Mouse (Mus musculus): ENCODE data around the gene Ptpn4. TPM values are rescaled to one million over a fixed set of nuclear protein-coding genes. Genes with fewer than 3 reads are reported as not detected.

The Ptpn4 gene
- polyA plus RNA-seq, 1 experiment = 1.0 TPM

DNA sequence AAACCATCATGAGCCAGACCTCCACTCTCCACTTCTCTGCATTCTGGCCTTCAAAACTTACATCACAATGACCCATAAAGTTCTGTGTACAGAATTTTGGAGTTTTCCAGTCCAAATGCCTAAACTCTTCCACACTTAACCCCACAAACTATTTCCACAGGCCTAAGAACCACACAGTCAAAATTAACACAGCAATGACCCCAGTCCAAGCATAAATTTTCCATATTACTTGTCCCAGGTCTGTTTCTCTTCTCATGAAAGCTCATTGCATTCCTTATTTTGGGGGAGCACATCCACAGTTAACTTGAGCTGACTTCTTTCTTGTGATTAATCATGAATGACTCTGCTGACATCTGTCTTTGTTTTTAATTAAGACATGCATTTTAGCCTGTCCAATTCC is 101.7 kb downstream of the Ptpn4 start:
- no peaks in the 10 kb centered on the region for H3K79me3 ChIP-seq (ENCODE audit: low read depth)
- no peaks in the 10 kb centered on the region for H3K79me2 ChIP-seq (ENCODE audit: control insufficient read depth, insufficient read depth)
- H3K36me3 ChIP-seq (ENCODE audit: control insufficient read depth, insufficient read depth) = peaks cover 18% of the 10 kb centered on the region
- no peaks in the 10 kb centered on the region for H3K27me3 ChIP-seq (ENCODE audit: control insufficient read depth, insufficient read depth, insufficient read length)
- H3K4me3 ChIP-seq (ENCODE audit: insufficient read depth, poor library complexity, severe bottlenecking) = no peak overlapping the region
- TF ChIP-seq USF1 (IDR thresholded peaks at IDR 0.05; ENCODE audit: low read depth) (no peak), MYOG (IDR thresholded peaks at IDR 0.05; ENCODE audit: control insufficient read depth, extremely low read depth, insufficient read length) (no peak), CTCF (IDR thresholded peaks at IDR 0.05; ENCODE audit: control insufficient read depth, insufficient read depth, insufficient read length) (no peak), FOSL1 (IDR thresholded peaks at IDR 0.05; ENCODE audit: insufficient read depth, low read length, poor library complexity, severe bottlenecking) (no peak), MAX (IDR thresholded peaks at IDR 0.05) (no peak), CEBPB (IDR thresholded peaks at IDR 0.05; ENCODE audit: low read depth) (no peak), MYOD1 (IDR thresholded peaks at IDR 0.05; ENCODE audit: control insufficient read depth, insufficient read length, low read depth) (no peak)
- no peak overlapping the region for H3ac ChIP-seq (ENCODE audit: control insufficient read depth, insufficient read length, low read depth)

DNA sequence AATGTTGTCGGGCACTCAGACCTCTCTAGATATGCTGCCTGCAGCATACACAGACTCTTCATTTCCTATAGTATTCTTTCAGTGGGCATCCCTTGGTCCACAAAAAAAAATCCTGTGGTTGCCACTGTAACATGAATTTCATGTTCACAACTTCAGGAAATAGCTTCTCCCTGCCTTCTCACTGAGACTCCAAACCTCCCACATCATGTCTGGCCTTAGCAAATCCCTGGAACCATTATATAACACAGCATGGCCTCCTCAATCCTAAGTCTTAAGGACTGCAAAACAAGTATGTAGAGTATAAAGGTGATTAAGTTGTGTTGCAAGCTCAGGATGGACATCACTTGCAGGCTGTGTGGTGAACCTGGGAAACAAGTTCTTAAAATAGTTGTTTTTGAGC is 102.6 kb downstream of the Ptpn4 start:
- Histone ChIP-seq H3K27me3 (ENCODE audit: control insufficient read depth, insufficient read depth, insufficient read length) (no peaks in the 10 kb centered on the region), H3ac (ENCODE audit: control insufficient read depth, insufficient read length, low read depth) (no peak overlapping the region), H3K79me3 (ENCODE audit: low read depth) (no peaks in the 10 kb centered on the region), H3K36me3 (ENCODE audit: control insufficient read depth, insufficient read depth) (peaks cover 9% of the 10 kb centered on the region), H3K4me3 (ENCODE audit: insufficient read depth, poor library complexity, severe bottlenecking) (no peak overlapping the region), H3K79me2 (ENCODE audit: control insufficient read depth, insufficient read depth) (no peaks in the 10 kb centered on the region)
- TF ChIP-seq MYOG (IDR thresholded peaks at IDR 0.05; ENCODE audit: control insufficient read depth, extremely low read depth, insufficient read length) (no peak), CEBPB (IDR thresholded peaks at IDR 0.05; ENCODE audit: low read depth) (no peak), MYOD1 (IDR thresholded peaks at IDR 0.05; ENCODE audit: control insufficient read depth, insufficient read length, low read depth) (no peak), USF1 (IDR thresholded peaks at IDR 0.05; ENCODE audit: low read depth) (no peak)

- H3ac ChIP-seq (ENCODE audit: control insufficient read depth, insufficient read length, low read depth) = no peak overlapping the region
Observed at GRCm38 (mm10) chr1:119731166-119731565, 106.2 kb downstream of the Ptpn4 start.

DNA sequence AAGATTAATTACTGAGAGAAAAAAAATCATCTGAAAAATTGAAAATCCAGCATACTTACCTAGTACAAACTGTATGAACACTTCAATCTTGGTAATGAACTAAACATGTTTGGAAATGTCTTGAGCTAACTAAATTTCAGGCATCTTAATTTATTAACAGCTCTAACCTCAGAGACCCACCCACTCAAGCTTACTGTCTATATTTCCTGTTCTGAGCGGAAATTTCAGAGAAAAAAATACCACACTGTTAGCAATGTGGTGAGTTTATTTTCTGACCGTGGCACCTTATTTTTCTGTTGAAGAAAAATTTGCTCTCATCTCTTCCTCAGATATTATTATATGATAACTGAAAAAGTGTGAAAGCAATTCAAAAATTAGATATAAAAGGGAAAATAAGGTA is 124.4 kb downstream of the Ptpn4 start:
- H3K79me3 ChIP-seq (ENCODE audit: low read depth) = no peaks in the 10 kb centered on the region
- TF ChIP-seq CEBPB (IDR thresholded peaks at IDR 0.05; ENCODE audit: low read depth) = no peak
- no peak for TF ChIP-seq MAX (IDR thresholded peaks at IDR 0.05)
- TF ChIP-seq FOSL1 (IDR thresholded peaks at IDR 0.05; ENCODE audit: insufficient read depth, low read length, poor library complexity, severe bottlenecking) = no peak
- no peak for TF ChIP-seq CTCF (IDR thresholded peaks at IDR 0.05; ENCODE audit: control insufficient read depth, insufficient read depth, insufficient read length)
- TF ChIP-seq USF1 (IDR thresholded peaks at IDR 0.05; ENCODE audit: low read depth) = no peak
- TF ChIP-seq MYOG (IDR thresholded peaks at IDR 0.05; ENCODE audit: control insufficient read depth, extremely low read depth, insufficient read length) = no peak
- TF ChIP-seq MYOD1 (IDR thresholded peaks at IDR 0.05; ENCODE audit: control insufficient read depth, insufficient read length, low read depth) = no peak

More at GRCm38 (mm10) chr1:119731166-119731565, 106.2 kb downstream of the Ptpn4 start:
- Histone ChIP-seq H3K4me3 (ENCODE audit: insufficient read depth, poor library complexity, severe bottlenecking) (no peak overlapping the region), H3K79me2 (ENCODE audit: control insufficient read depth, insufficient read depth) (no peaks in the 10 kb centered on the region), H3K27me3 (ENCODE audit: control insufficient read depth, insufficient read depth, insufficient read length) (no peaks in the 10 kb centered on the region), H3K79me3 (ENCODE audit: low read depth) (no peaks in the 10 kb centered on the region), H3K36me3 (ENCODE audit: control insufficient read depth, insufficient read depth) (no peaks in the 10 kb centered on the region)
- TF ChIP-seq FOSL1 (IDR thresholded peaks at IDR 0.05; ENCODE audit: insufficient read depth, low read length, poor library complexity, severe bottlenecking) (no peak), MYOD1 (IDR thresholded peaks at IDR 0.05; ENCODE audit: control insufficient read depth, insufficient read length, low read depth) (no peak), CEBPB (IDR thresholded peaks at IDR 0.05; ENCODE audit: low read depth) (no peak), USF1 (IDR thresholded peaks at IDR 0.05; ENCODE audit: low read depth) (no peak), CTCF (IDR thresholded peaks at IDR 0.05; ENCODE audit: control insufficient read depth, insufficient read depth, insufficient read length) (no peak), MYOG (IDR thresholded peaks at IDR 0.05; ENCODE audit: control insufficient read depth, extremely low read depth, insufficient read length) (no peak), MAX (IDR thresholded peaks at IDR 0.05) (no peak)

GRCm38 (mm10) chr1:119706471-119707217 is 130.8 kb downstream of the Ptpn4 start:
- no peak overlapping the region for H3K4me3 ChIP-seq (ENCODE audit: insufficient read depth, poor library complexity, severe bottlenecking)
- no peak overlapping the region for H3ac ChIP-seq (ENCODE audit: control insufficient read depth, insufficient read length, low read depth)
- no peaks in the 10 kb centered on the region for H3K27me3 ChIP-seq (ENCODE audit: control insufficient read depth, insufficient read depth, insufficient read length)
- H3K79me2 ChIP-seq (ENCODE audit: control insufficient read depth, insufficient read depth) = no peaks in the 10 kb centered on the region
- no peak for TF ChIP-seq MYOG (IDR thresholded peaks at IDR 0.05; ENCODE audit: control insufficient read depth, extremely low read depth, insufficient read length)
- peaks cover 8% of the 10 kb centered on the region for H3K36me3 ChIP-seq (ENCODE audit: control insufficient read depth, insufficient read depth)
- no peaks in the 10 kb centered on the region for H3K79me3 ChIP-seq (ENCODE audit: low read depth)

More for the DNA sequence above, 124.4 kb downstream of the Ptpn4 start:
- no peak overlapping the region for H3K4me3 ChIP-seq (ENCODE audit: insufficient read depth, poor library complexity, severe bottlenecking)
- no peaks in the 10 kb centered on the region for H3K79me2 ChIP-seq (ENCODE audit: control insufficient read depth, insufficient read depth)
- H3K36me3 ChIP-seq (ENCODE audit: control insufficient read depth, insufficient read depth) = no peaks in the 10 kb centered on the region
- no peak overlapping the region for H3ac ChIP-seq (ENCODE audit: control insufficient read depth, insufficient read length, low read depth)
- no peaks in the 10 kb centered on the region for H3K27me3 ChIP-seq (ENCODE audit: control insufficient read depth, insufficient read depth, insufficient read length)

DNA sequence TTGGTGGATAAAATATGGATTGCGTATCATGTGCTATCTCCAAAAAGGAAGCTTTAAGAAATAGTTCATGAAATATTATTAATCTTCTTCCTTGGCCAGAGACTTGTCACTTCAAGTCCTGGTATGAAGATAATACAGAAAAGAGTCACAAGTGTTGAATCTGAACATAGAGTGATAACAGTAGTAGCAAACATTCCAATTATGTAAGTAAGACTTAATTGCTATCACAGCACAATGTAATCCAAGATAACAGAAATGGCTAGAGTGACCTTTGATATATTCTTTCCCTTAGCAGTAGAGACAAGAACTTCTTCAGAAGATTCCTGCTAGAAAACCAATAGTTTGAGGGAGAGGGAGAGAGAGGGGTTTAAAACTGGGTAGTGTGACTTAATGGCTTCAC is 140.6 kb downstream of the Ptpn4 start:
- Histone ChIP-seq H3K36me3 (ENCODE audit: control insufficient read depth, insufficient read depth) (peaks cover 8% of the 10 kb centered on the region), H3K79me3 (ENCODE audit: low read depth) (no peaks in the 10 kb centered on the region), H3K4me3 (ENCODE audit: insufficient read depth, poor library complexity, severe bottlenecking) (no peak overlapping the region), H3K79me2 (ENCODE audit: control insufficient read depth, insufficient read depth) (no peaks in the 10 kb centered on the region), H3ac (ENCODE audit: control insufficient read depth, insufficient read length, low read depth) (no peak overlapping the region), H3K27me3 (ENCODE audit: control insufficient read depth, insufficient read depth, insufficient read length) (no peaks in the 10 kb centered on the region)
- no peak for TF ChIP-seq CTCF (IDR thresholded peaks at IDR 0.05; ENCODE audit: control insufficient read depth, insufficient read depth, insufficient read length)
- no peak for TF ChIP-seq CEBPB (IDR thresholded peaks at IDR 0.05; ENCODE audit: low read depth)
- TF ChIP-seq FOSL1 (IDR thresholded peaks at IDR 0.05; ENCODE audit: insufficient read depth, low read length, poor library complexity, severe bottlenecking) = no peak
- no peak for TF ChIP-seq USF1 (IDR thresholded peaks at IDR 0.05; ENCODE audit: low read depth)
- TF ChIP-seq MAX (IDR thresholded peaks at IDR 0.05) = no peak
- no peak for TF ChIP-seq MYOG (IDR thresholded peaks at IDR 0.05; ENCODE audit: control insufficient read depth, extremely low read depth, insufficient read length)
- TF ChIP-seq MYOD1 (IDR thresholded peaks at IDR 0.05; ENCODE audit: control insufficient read depth, insufficient read length, low read depth) = no peak

All from C2C12 (cell line).